Mouse (Mus musculus) brain, embryonic 14.5 days (tissue): Measurements from ENCODE around the gene Samt1.
"Not testable (repeated sequence)": the region's sequence is repeated elsewhere in the genome, so short reads cannot be mapped to it uniquely, and the experiment has no call there.

Experiments
- CTCF ChIP-seq: fragments of 200-500 bp; IDR thresholded peaks from 2 replicates; pipeline ENCODE4 v1.5.1; 2012; ENCODE audit warnings: inconsistent platforms, mild to moderate bottlenecking, moderate library complexity, borderline replicate concordance; ENCODE audit not compliant: insufficient read depth, insufficient read length; ENCODE audit errors: extremely low read depth
- POLR2A ChIP-seq: fragments of 200-500 bp; IDR thresholded peaks from 2 replicates; pipeline ENCODE4 v1.6.1; 2012; ENCODE audit warnings: mild to moderate bottlenecking, inconsistent platforms, borderline replicate concordance; ENCODE audit not compliant: poor library complexity, insufficient read depth, insufficient read length, severe bottlenecking; ENCODE audit errors: extremely low read depth

GRCm38 (mm10) chrX:153976467-153976866 lies 36.0 kb downstream of the Samt1 start:
- not testable (repeated sequence) for TF ChIP-seq POLR2A, CTCF
